Mouse (Mus musculus) lung, postnatal 36 days (tissue): ENCODE results near the gene Sema3a.

ENCODE experiments used
- DNase-seq: peaks from one replicate; pipeline ENCODE4 v3.0.0; 2022; ENCODE audit warnings: mixed read lengths

Gene Sema3a

DNA sequence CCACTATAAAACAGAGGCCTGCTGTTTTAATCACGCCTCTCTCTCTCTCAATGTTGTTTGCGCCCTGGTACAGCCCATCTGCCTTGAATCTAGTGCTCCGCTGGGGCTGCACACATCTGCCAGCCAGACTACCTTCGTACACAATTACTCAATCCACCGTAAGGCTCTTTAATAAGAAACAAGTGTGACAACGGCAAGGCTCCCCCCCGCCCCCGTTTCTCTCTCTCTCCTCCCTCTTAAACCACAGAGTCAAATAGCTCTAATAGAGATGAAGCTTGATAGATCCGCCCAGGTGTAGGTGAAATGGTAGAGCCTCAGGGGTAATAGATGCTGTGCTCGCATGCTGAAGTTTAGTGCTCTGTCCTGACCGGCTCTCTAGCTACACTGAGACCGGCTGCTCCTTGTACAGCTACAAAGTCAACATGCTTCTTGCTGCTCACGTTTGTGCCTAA, at the start of gene Sema3a:
TSS of gene Sema3a (plus strand) at position 174 of the 452 bp plus-strand sequence.
- DNase-seq: no peak

DNA sequence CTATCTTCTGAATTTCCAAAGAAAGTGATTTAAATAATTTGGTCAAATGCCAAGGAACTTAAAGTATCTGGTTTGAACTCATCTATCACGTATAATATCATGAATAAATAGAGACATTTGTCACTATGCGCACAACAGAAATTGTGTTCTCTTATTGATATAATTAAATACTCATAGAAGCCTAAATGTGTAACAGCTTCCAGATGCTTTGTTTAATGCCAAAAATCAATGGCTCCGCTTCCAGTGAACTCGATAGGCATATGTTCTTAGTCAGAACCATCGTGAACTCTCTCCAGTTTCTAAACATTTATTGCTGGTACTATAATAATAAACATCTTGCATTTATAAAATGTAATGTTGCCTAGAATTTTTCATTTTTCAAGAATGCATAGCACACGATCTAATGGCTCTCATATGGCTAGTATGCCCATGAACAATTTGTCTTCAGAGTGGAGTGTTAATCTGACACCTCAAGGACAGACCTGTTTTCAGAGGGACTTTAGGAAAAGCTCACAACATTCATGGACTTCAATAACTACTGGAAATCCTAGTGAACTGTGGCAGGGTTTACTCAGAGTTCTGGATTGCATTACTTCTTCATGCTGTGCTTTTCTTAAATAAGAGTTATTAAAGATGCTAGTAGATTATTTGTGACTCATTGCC, 40.3 kb upstream of the Sema3a start:
- DNase-seq: no peak

DNA sequence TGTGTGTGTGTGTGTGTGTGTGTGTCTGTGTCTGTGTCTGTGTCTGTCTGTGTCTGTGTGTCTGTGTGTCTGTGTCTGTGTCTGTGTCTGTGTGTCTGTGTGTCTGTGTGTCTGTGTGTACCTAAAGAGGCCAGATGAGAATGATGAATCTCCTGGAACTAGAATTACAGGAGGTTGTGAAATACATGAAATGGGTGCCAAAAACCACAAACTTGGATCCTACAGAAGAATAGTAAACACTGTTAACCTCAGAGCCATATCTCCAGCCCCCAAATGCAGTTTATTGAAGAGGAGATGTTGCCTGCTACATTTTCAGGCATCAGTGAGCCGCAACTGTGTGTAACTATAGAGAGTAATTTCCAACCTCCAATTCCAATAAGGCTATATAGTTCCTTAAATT, 34.8 kb upstream of the Sema3a start:
- DNase-seq: no peak

DNA sequence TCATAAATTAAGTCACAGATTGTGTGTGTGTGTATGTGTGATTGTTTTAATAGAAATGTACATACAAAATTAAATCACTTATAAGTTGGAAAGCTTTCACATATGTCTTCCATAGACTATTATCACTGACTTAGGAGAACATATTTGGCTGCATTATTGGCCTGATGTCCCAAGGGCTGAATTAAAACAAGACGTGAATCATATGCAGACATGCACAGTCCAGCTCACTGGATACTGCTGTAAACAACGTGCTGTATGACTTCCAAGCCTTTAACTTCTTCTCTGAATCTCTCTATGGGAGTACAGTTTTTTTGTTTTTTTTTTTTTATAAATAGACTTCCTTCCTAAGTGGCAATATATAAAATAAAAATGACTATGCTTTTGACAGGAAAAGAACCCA, 15.7 kb upstream of the Sema3a start:
- no peak for DNase-seq

DNA sequence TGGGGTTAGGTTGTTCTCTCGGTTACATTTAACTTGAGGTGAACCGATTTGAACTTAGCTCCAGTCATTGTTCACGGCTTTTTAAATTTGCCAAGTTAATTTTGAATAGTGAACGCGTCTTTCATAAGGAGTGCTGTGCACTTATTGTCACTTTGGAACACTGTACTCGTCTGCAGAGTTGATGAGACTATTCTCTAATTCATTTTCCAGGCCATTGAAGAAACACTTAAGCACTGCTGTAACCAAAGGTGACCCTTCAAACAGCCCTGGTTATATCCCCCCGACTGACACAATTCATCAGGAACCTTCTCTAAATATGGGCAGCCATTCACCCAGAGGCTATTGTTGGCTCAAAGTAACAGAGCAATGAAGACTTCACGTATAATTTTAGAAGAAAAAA, 8.0 kb upstream of the Sema3a start:
- no peak for DNase-seq

DNA sequence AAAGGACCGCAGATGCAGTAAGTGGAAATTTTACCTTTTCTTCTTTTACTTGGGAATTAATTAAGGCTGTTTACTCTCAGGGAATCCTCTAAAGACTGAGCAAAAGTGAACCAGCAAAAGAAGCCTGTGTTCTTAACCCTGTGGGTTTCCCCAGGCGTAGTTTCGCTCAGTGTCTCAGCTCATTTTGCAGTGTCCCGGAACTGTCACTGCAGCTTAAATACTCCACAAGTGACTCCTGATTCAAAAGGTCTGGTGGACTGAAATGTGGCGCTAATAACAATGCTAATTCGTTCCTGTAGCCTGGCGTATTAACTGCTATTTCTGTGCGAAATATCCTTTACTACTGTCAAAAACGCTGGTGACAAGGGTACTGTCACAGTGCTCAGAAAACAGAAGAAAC, 543 bp downstream of the Sema3a start:
- no peak for DNase-seq

DNA sequence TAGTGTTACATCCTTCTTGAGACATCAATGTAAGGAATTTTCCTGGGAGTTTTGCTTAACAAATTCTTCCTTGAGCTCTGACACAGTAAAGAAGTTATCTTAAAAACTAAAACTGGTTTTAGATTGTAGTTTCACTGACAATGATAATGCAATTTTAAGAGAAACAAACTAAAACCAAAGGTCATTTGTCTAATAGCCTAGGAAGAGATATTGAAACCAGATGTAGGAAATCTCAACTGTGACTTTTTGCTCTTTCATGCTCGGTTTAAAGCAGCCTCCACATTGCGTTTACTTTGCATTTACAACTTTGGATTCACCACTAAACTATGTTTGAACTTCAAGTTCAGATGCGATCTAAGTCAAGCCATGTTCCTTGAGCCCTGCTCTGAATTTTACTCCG, 982 bp downstream of the Sema3a start:
- no peak for DNase-seq

DNA sequence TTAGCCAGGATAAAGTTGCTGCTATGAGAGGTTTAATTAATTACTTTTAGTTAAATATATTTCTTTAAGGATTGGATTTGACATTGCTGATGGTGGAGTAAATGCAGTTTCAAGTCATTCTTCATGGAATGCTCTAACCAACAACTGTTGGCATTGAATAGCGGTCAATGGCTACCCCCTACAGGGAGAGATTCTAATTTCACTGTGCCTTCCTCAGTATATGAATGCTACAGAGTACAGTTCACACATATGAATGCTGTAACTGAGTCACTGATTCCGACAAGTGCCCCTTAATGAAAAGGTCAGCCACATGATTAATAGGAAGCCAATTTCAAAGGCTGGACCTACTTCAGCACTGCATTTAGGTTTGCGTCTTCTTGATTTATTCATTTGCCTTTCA, 1.9 kb downstream of the Sema3a start:
- DNase-seq: no peak

DNA sequence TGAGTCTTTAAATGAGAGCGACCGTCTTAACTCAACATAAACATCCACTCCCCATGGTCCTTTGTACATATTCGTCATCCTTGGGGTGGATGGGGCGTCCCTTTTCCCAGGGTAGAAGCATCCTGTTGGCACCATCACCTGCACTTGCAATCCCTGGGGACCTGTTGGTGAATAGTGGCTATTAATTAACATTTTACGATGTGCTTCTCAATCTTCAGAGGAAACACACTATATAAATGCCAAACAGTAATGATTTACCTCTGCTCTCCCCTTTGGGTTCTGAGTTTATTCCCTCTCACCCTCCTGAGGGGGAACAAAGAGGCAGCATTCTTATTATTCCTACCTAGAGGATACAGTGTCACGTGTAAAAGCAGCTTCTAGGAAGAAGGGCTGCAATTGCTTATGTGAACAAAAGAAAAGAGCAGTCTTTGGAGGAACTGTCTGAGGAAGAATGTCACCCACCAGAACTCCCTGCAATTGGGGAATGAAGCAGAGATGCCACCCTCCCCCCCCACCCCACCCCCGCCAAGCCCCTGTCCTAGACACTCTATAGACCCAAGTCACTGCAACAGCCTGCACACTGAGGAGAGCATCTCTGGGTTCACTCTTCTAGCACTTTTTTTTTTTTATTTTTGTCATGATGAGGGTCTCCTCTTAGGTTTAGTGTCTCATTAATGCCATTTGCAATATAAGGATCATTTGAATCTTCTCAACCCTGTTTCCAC, 19.7 kb downstream of the Sema3a start:
- DNase-seq: no peak

DNA sequence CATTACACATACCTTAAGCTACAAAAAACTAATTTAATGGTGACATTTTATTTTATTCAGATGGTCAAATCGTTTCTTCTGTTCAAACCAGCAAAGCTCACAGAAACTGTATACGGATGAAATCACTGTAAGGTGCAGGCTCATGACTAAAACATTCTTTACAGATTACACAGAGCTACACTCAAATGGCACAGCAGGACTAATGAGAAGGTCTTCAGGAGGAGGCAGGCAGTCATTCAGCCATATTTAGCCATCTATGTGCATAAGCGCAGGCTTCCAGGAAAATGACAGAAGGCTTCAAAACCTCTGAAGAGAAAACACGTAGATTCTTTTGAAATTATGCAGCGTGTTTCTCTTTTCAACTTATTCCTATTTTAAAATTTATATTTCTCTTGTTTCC, 24.7 kb downstream of the Sema3a start:
- no peak for DNase-seq

DNA sequence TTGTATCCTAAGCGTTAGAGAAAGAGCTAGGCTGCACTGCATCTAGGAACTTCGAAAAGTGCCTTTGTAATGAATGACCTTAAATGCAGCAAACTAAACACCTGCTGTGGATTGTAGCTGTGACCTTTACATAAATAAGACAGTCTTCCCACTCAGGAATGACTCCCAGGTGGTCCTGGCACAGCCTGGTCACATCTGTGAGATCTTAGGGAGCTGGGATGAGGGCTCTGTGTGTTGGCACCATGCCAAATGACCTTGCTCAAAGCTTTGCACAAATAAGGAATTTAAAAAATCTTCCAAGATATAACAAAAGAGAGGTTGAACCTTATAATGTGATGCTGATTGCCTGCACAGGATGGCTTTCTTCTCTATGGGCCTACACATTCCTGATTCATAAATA, 25.8 kb downstream of the Sema3a start:
- DNase-seq: no peak

DNA sequence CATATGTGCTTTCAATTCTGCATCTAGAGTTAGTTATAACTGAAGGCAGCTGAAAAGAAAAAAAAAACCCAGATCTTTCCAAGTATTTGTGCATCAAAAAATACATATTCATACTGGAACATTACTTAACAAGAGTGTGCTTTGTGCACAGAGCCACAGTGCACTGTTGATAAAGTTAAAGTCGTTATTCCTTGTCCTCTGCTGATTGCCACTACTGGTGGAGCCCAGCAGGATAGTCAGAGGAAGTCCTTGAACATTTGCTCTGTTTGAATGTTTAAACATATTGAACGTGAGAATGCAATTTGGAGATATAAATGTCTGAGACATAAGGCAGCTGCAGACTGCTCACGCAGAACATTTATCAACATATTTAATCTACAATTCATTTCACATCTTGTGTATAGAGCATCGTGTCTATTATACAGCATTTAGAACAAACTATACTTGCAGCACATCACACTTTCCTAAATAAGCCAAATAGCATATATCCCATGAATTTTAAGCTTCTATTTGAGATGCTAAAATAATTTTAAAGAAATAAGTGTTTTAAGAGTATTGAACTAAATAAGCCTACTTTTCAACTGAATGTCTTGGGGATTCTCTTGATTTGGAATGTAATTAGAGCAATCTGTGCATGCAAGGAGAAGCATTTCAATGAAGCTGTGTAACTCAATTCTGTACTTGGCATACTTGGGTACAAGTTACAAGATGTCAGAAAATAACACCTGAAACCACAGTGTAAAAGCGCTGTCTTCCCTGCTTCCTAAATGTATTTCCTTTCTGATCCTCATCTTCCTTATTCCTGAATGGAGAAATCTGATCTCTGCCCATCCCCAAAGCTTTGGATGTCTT, 32.8 kb downstream of the Sema3a start:
- DNase-seq: no peak

DNA sequence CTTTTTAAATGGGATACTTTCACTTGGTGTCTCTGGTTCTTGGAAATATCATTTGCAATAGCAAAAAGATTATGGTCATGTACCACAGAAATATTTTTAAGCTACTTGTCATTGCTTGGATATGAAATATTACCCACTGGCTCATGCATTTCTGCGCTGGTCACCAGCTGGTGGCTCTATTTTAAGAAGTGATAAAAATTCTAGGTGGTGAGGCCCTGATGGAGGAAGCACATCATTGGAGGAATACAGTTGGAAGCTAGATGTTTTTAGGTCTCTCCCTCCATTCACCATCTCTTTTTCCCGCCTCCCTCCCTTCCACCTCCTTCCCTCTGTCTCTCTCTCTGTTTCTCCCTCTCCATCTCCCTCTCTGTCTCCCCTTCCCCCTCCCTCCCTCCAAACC, 57.0 kb downstream of the Sema3a start:
- no peak for DNase-seq

DNA sequence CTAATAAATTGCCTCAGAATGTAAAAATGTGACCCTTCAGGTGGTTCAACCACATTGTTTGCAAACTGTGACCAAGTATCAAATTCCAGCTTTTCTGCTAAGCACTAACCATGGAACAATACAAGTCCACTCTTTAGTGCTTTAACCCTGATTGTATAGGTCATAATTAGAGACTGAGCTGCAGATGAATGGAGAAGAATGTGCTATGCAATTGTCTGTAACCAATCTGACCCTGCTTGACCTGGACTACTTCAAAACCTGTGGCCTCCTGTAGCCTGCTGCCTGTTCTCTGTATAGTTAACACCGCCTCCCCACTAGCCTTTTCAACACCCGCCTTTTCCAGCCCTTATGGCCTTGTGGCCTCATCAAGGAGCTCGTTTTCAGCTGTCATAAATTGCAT, 72.7 kb downstream of the Sema3a start:
- no peak for DNase-seq

DNA sequence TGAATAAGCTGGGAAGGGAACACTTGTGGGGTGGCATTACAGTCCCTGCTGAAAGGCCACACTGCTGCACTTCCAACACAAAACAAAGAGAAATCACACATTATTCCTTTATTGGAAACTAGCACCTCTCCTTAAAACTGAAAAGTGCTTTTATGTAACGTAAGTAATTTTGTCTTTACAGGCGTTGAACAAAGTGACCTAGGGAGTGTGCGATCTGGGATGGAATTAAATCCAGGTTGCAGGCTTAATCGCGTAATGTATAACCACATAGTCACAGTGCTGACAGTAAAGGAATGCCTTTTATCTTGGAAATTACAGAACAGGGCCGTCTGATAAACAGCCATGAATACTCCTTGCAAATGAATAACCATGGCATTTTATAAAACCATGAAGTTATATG, 74.5 kb downstream of the Sema3a start:
- DNase-seq: no peak

DNA sequence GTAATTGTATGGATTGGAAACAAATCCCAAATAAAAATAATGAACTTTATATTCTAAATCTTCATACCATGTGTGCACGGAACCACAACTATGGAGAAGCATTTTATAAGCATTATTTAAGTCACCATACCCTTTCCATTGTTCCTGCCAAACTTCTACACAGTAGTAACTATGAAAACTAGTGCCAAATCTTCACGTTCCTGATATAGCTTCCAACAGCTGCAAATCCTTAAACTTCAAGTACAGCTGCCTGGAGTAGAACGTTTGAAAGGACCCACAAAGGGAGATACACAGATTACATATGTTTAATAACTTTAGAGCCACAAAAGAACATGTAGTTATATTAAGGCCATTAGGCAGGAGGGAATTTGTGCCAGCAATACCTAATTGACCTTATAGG, 130.1 kb downstream of the Sema3a start:
- no peak for DNase-seq

DNA sequence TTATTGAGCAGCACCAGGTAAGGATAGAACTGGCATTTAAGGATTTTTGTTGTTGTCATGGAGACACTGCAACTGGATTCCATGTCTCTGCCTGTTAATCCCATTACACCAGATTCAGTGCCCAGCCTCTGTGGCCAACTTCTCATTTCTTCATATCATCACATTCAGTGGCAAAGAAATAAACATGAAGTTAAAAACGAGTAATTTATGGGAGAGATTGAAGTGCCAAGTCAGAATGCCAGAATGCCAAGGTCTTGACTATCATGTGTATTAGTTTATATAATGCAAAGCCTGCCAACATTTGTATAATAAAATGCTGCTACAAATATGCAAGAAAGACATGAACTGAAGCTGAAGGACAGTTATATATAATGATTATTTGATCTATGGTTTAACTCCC, 131.1 kb downstream of the Sema3a start:
- DNase-seq: no peak

DNA sequence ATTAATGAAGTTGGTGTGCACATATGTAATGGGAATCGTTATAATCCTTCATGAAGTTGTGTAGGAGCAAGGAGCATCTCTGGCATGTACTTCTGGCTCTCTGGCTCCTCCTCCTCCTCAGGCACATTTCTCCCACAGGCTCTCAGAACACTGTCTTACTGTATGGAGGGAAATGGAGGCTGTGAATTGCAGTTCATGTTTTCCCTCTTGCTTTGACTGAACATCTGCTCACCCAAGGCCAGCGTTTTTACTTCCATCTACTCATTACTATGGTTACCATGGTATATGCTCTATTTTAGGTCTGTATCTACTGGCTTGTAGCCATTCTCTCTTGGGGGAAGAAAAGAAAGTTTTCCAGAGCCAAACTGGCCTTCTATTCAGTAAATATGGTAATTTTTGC, 137.9 kb downstream of the Sema3a start:
- no peak for DNase-seq

DNA sequence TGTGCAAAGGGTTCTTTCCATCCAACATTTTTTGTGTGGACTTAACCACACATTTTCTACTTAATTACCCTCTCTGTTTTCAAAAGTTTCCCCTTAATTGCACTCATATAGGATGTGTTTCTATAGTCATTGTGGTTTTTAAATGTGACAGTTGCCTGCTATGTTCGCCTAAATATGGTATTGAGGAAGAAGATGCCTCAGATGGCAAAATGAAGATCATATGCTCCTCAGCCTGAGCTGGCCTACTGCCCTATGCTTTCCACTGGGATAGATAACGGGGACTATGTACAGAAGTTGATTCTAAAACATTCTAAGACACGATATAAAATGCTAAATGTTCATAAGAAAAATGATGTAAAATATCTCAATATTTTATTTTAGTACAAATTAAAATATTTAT, 138.3 kb downstream of the Sema3a start:
- DNase-seq: no peak

DNA sequence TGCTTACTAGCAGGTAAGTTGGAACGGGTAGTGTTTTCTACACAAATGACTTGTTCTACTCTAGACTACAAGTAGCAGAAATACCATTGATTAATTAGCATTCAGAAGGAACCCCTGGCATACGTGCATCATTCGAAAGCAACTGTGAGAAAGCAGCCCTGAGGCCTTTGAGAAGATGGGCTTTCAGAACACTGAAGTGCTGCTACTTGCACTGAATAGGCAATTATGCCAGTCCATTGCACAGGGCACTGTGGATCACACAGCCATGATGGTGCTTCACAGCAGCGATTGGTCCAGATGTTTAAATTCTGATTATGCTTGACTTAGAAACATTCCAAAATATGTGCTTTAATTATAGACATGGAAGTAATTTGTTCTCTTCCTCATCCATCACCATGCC, 187.5 kb downstream of the Sema3a start:
- no peak for DNase-seq

DNA sequence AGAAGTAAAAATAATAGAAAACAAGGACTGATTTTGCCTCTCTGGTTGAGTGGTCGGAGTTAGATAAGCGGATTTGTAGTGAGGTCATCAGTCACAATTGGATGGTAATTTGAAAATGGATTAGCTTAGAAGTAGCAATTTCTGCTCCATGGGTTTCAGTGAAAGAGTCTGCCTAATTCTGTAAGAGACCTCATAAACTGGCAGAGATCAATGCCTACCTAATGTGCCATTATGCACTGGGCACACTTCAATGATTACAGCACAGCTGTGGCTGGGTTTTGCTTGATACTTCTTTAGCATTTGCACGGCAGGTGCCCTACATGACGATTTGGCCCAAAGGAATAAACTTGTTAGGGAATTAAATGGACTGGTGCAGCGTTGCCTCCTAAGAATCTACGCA, 188.8 kb downstream of the Sema3a start:
- no peak for DNase-seq

DNA sequence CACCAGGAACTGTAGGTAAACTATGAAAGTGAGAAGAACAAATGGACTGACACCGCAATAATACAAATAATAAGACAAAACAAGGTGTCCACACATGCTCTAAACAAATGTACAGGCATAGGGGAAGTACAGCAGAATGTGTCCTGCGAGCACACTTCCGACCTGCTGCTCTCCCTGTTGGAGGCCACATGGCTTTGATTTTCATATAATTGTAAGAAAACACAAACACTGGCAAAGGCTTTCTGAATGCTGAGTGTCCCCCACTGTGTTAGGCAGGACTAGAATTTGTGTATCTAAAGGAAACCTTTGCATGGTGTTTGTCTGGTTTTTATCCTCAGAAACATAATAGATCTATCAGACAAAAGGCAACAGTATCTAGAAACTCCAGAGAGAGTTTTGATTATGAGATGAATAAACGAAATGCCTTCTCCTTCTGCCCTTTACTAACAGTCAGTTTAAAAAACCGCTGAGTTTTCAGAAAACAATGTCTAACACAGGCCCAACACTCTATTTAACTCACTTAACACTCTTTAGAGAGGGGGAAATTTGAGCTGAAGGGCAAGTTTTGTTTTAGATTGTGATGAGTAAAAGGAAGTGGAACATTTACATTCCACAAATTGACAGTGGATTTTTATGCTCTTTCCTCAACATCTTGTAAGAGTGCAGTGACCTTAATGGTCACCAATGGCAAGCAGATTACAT, 193.7 kb downstream of the Sema3a start:
- DNase-seq: no peak

DNA sequence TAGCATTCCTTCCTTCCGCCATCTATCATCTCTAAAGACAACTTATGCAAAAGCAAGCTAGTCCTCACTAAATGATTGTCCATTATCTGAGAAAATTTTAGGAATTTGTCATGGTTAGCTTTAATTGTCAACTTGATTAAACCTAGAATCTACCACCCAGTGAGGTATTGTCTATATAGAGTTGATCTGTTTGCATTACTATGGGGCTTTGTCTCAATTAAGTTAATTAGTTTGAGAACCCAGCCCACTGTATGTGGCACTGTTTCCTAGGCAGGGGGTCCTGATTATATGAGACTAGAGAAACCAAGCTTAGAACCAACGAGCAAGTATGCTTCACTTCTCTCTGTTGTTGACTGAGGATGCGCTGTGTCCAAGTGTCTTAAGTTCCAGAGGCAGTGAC, 194.9 kb downstream of the Sema3a start:
- no peak for DNase-seq
